Comparison of ENCODE assay signal across 9 mouse cellular contexts in genomic region chr2:164966381-164966780, GRCm38 (mm10). TPM values are rescaled to one million over a fixed set of nuclear protein-coding genes. Genes with fewer than 3 reads are reported as not detected.
DNase-seq lines count a peak whose midpoint lies in the region; ATAC-seq and TF ChIP-seq lines count a peak whose summit lies in the region.
"Had no signal": no experiment of that assay in that cellular context is flagged by ENCODE, and none has a peak within 500 bp of the region (broad histone marks: within the 10 kb centered on the region; RNA-seq: fewer than 3 reads in every experiment).

No protein-coding gene starts in this region.

- DNase-seq in adrenal gland, postnatal 36 days, result peak; percentile 24 to 68
- DNase-seq in adrenal gland, adult 2 months, result no peak
- peak; percentile 54 for DNase-seq in lung, postnatal 0 days (ENCODE audit: low spot score)
- DNase-seq in lung, adult 18-20 months, result no peak
- peak; percentile 53 for DNase-seq in brain, embryonic 14.5 days (ENCODE audit: low read depth)
- peak; percentile 55 for DNase-seq in liver, postnatal 0 days
- DNase-seq in layer of hippocampus, adult 9-11 months, result no peak
- no peak for DNase-seq in left cerebral cortex, postnatal 36 days (ENCODE audit: low spot score in 2 of 2)

- ATAC-seq in lung, postnatal 0 days, result no peak
- no peak for ATAC-seq in liver, postnatal 0 days

- TF ChIP-seq CTCF in lung, postnatal 0 days (IDR thresholded peaks at IDR 0.05), result no peak
- no peak for TF ChIP-seq CTCF in brain, embryonic 14.5 days (IDR thresholded peaks at IDR 0.05; ENCODE audit: borderline replicate concordance, extremely low read depth, insufficient read depth, insufficient read length)
- no peak for TF ChIP-seq CTCF in liver, postnatal 0 days (IDR thresholded peaks at IDR 0.05; ENCODE audit: low read depth)

- H3K9me3 ChIP-seq in lung, postnatal 0 days (ENCODE audit: low read length), result no peaks in the 10 kb centered on the region
- no peaks in the 10 kb centered on the region for H3K9me3 ChIP-seq in liver, postnatal 0 days (ENCODE audit: low read length)
- H3K9me3 ChIP-seq: limb, embryonic 15.5 days had no signal

- 17% methylated on average over 8 of the region's 8 CpGs for WGBS in lung, postnatal 0 days
- WGBS in liver, postnatal 0 days (ENCODE audit: insufficient replicate concordance), result 14% methylated on average over 8 of the region's 8 CpGs

- TF ChIP-seq EP300 in lung, postnatal 0 days (IDR thresholded peaks at IDR 0.05), result no peak
- no peak for TF ChIP-seq EP300 in liver, postnatal 0 days (IDR thresholded peaks at IDR 0.05; ENCODE audit: low read depth)

- peaks cover 48% of the 10 kb centered on the region for H3K27me3 ChIP-seq in lung, postnatal 0 days (replicated peaks; ENCODE audit: insufficient read depth, low read length)
- peaks cover 57% of the 10 kb centered on the region for H3K27me3 ChIP-seq in liver, postnatal 0 days (ENCODE audit: insufficient read depth, low read length)

- no peaks in the 10 kb centered on the region for H3K36me3 ChIP-seq in lung, postnatal 0 days (ENCODE audit: insufficient read depth, low read length)
- H3K36me3 ChIP-seq in liver, postnatal 0 days (replicated peaks; ENCODE audit: insufficient read depth, low read length), result no peaks in the 10 kb centered on the region
- H3K36me3 ChIP-seq: limb, embryonic 15.5 days had no signal

- H3K4me3 ChIP-seq in lung, postnatal 0 days (ENCODE audit: low read depth, low read length), result no peak overlapping the region
- H3K4me3 ChIP-seq in liver, postnatal 0 days (ENCODE audit: low read depth, low read length), result no peak overlapping the region
- H3K4me3 ChIP-seq: limb, embryonic 15.5 days had no signal

- no peaks in the 10 kb centered on the region for H3K4me1 ChIP-seq in lung, postnatal 0 days (ENCODE audit: insufficient read depth, low read depth, low read length)
- H3K4me1 ChIP-seq in liver, postnatal 0 days (ENCODE audit: insufficient read depth), result peaks cover 3% of the 10 kb centered on the region; the same call in 1 of the 2 replicates

- no peak overlapping the region for H3K27ac ChIP-seq in lung, postnatal 0 days (ENCODE audit: low read length)
- H3K27ac ChIP-seq in liver, postnatal 0 days (ENCODE audit: low read depth), result no peak overlapping the region
- H3K27ac ChIP-seq: limb, embryonic 15.5 days had no signal

- H3K4me2 ChIP-seq in lung, postnatal 0 days (replicated peaks; ENCODE audit: low read depth, low read length), result no peak overlapping the region
- no peak overlapping the region for H3K4me2 ChIP-seq in liver, postnatal 0 days (ENCODE audit: low read depth, low read length)
- H3K4me2 ChIP-seq: limb, embryonic 15.5 days had no signal

- no peak overlapping the region for H3K9ac ChIP-seq in lung, postnatal 0 days (replicated peaks; ENCODE audit: low read depth)
- no peak overlapping the region for H3K9ac ChIP-seq in liver, postnatal 0 days (replicated peaks)
- H3K9ac ChIP-seq: limb, embryonic 15.5 days had no signal

- TF ChIP-seq POLR2A in brain, embryonic 14.5 days (IDR thresholded peaks at IDR 0.05; ENCODE audit: borderline replicate concordance, extremely low read depth, insufficient read depth, insufficient read length, poor library complexity, severe bottlenecking), result no peak

- intact Hi-C loops in left cerebral cortex, postnatal 36 days (cut with DNase I), result no loop called here

RNA-seq across cellular contexts. Expression of gene Slc12a5, which starts 5.8 kb away (rescaled TPM):
- total RNA-seq in adrenal gland, postnatal 36 days (2021), result 1 to 10 TPM; 4.3 to 7.9 TPM
- 1 to 10 TPM; 3.5 to 5.4 TPM for total RNA-seq in adrenal gland, adult 2 months (2021)
- polyA plus RNA-seq in adrenal gland, adult 2 months (2012; rRNA removed), result 21.4 and 27.6 TPM in 2 replicates
- polyA plus RNA-seq in lung, postnatal 0 days (2015; fragmentation: Nextera tagmentation; extraction: Ambion mirVana), result 0.84 and 1.0 TPM in 2 replicates
- polyA plus RNA-seq in brain, embryonic 14.5 days (2012; rRNA removed), result 80.5 and 110 TPM in 2 replicates
- polyA plus RNA-seq in liver, postnatal 0 days (2015; fragmentation: Nextera tagmentation; extraction: Ambion mirVana), result 0.39 and 0.60 TPM in 2 replicates
- total RNA-seq in left cerebral cortex, postnatal 36 days (2021), result 100 to 1,000 TPM; 521 to 559 TPM

RNA-seq across cellular contexts. Expression of gene Mmp9, which starts 25.8 kb away (rescaled TPM):
- total RNA-seq in adrenal gland, postnatal 36 days (2021), result under 1 TPM; 0.56 to 0.60 TPM
- 1 to 10 TPM; 1.4 to 2.1 TPM for total RNA-seq in adrenal gland, adult 2 months (2021)
- polyA plus RNA-seq in adrenal gland, adult 2 months (2012; rRNA removed), result 1.6 and 3.4 TPM in 2 replicates
- polyA plus RNA-seq in lung, postnatal 0 days (2015; fragmentation: Nextera tagmentation; extraction: Ambion mirVana), result 4.5 and 5.6 TPM in 2 replicates
- 19.5 and 32.8 TPM in 2 replicates for polyA plus RNA-seq in brain, embryonic 14.5 days (2012; rRNA removed)
- 15.8 and 17.2 TPM in 2 replicates for polyA plus RNA-seq in liver, postnatal 0 days (2015; fragmentation: Nextera tagmentation; extraction: Ambion mirVana)
- total RNA-seq in left cerebral cortex, postnatal 36 days (2021), result 1 to 10 TPM; 1.7 to 2.1 TPM

RNA-seq across cellular contexts. Expression of gene Zfp335, which starts 54.8 kb away (rescaled TPM):
- total RNA-seq in adrenal gland, postnatal 36 days (2021), result 10 to 100 TPM; 14.8 to 18.3 TPM
- 10 to 100 TPM; 16.7 to 21.9 TPM for total RNA-seq in adrenal gland, adult 2 months (2021)
- 37.4 TPM in 2 replicates for polyA plus RNA-seq in adrenal gland, adult 2 months (2012; rRNA removed)
- 5.0 and 5.2 TPM in 2 replicates for polyA plus RNA-seq in lung, postnatal 0 days (2015; fragmentation: Nextera tagmentation; extraction: Ambion mirVana)
- 43.2 and 47.0 TPM in 2 replicates for polyA plus RNA-seq in brain, embryonic 14.5 days (2012; rRNA removed)
- 2.1 and 2.5 TPM in 2 replicates for polyA plus RNA-seq in liver, postnatal 0 days (2015; fragmentation: Nextera tagmentation; extraction: Ambion mirVana)
- 10 to 100 TPM; 22.6 to 28.5 TPM for total RNA-seq in left cerebral cortex, postnatal 36 days (2021)

Comparison
In these comparisons a context has a peak if more than half of its experiments do, and no peak if none do; other contexts are left out.
1. DNase-seq: peak in adrenal gland, postnatal 36 days (2 of 2), lung, postnatal 0 days (single experiment), brain, embryonic 14.5 days (single experiment) and liver, postnatal 0 days (single experiment); none in adrenal gland, adult 2 months (single experiment), lung, adult 18-20 months (0 of 2), layer of hippocampus, adult 9-11 months (single experiment) and left cerebral cortex, postnatal 36 days (0 of 2).
2. RNA of gene Slc12a5, which starts 5.8 kb away (polyA plus RNA-seq): 80.5 to 110 TPM in brain, embryonic 14.5 days and 21.4 to 27.6 TPM in adrenal gland, adult 2 months; 0.84 to 1.0 TPM in lung, postnatal 0 days and 0.39 to 0.60 TPM in liver, postnatal 0 days; every median in the first group is over 10 times any median in the second.